Mouse (Mus musculus) midbrain, postnatal 0 days (tissue): Measurements from ENCODE around the gene Tlx1. TPM values are rescaled to one million over a fixed set of nuclear protein-coding genes. Genes with fewer than 3 reads are reported as not detected.

ENCODE experiments used
- ATAC-seq: fragments of 200-750 bp; cut with Nextera tagmentation; 2 replicates; pipeline ENCODE4 v1.8.0; 2017; ENCODE audit warnings: moderate number of reproducible peaks, mild to moderate bottlenecking, moderate TSS enrichment, moderate library complexity; ENCODE audit not compliant: low FRiP score
- DNase-seq: peaks from one replicate; pipeline ENCODE4 v3.0.0-alpha.2; 2015; ENCODE audit warnings: low spot score
- H3K27ac ChIP-seq: fragments of 300-500 bp; sonication (generic); 2 replicates; pipeline ENCODE4 v1.5.1; 2014; ENCODE audit warnings: low read depth, mild to moderate bottlenecking, low read length, mixed read lengths
- H3K27me3 ChIP-seq: fragments of 300-500 bp; sonication (generic); 2 replicates; pipeline ENCODE4 v1.6.1; 2014; ENCODE audit warnings: low read length, control low read depth, mixed read lengths; ENCODE audit not compliant: insufficient read depth
- H3K36me3 ChIP-seq: fragments of 300-500 bp; sonication (generic); 2 replicates; pipeline ENCODE4 v1.6.1; 2014; ENCODE audit warnings: low read length, control low read depth, mixed read lengths; ENCODE audit not compliant: insufficient read depth
- H3K4me1 ChIP-seq: fragments of 300-500 bp; sonication (generic); 2 replicates; pipeline ENCODE4 v1.6.1; 2014; ENCODE audit warnings: mild to moderate bottlenecking, control low read depth, antibody characterized with exemption, low read length, mixed read lengths; ENCODE audit not compliant: insufficient read depth
- H3K4me2 ChIP-seq: fragments of 300-500 bp; sonication (generic); 2 replicates; pipeline ENCODE4 v1.6.1; 2014; ENCODE audit warnings: low read depth, mild to moderate bottlenecking, low read length, mixed read lengths; ENCODE audit not compliant: poor library complexity, severe bottlenecking
- H3K4me3 ChIP-seq: fragments of 300-500 bp; sonication (generic); 2 replicates; pipeline ENCODE4 v1.5.1; 2014; ENCODE audit warnings: low read depth, mild to moderate bottlenecking, low read length, moderate library complexity
- H3K9ac ChIP-seq: fragments of 300-500 bp; sonication (generic); replicated peaks from 2 replicates; pipeline ENCODE4 v1.6.1; 2014; ENCODE audit warnings: mild to moderate bottlenecking, low read length, moderate library complexity, mixed read lengths; ENCODE audit not compliant: poor library complexity, severe bottlenecking
- H3K9me3 ChIP-seq: fragments of 300-500 bp; sonication (generic); 2 replicates; pipeline ENCODE4 v1.6.1; 2016; ENCODE audit warnings: low read length, control low read depth
- CTCF ChIP-seq: IDR thresholded peaks from 2 replicates; pipeline ENCODE4 v1.5.1; 2016; ENCODE audit warnings: antibody characterized with exemption, mild to moderate bottlenecking
- WGBS: fragments of 180-500 bp; shearing (Covaris S2); extraction: QIAGEN DNeasy Blood & Tissue Kit; methylation state at CpG from one replicate; pipeline ENCODE4 v1.1.7; 2014; 5-methylcytosine and 5-hydroxymethylcytosine counted together
- polyA plus RNA-seq: library from polyadenylated mRNA; unstranded; fragments of >200 nt; fragmentation: Nextera tagmentation; extraction: Ambion mirVana; gene quantifications from 2 replicates; pipeline ENCODE4 v1.2.1, GENCODE M21; 2015
- total RNA-seq: library from RNA; depleted of rRNA; stranded (reverse); fragments of >200 nt; gene quantifications from 2 replicates; pipeline ENCODE4 v1.2.3, GENCODE M21; 2014

Tlx1 gene
- total and polyA plus RNA-seq, 2 experiments from 2014 or later = not detected

GRCm38 (mm10) chr19:45151361-45152182 is 1.1 kb downstream of the Tlx1 start:
- DNase-seq (no peak), ATAC-seq (no peak)
- Histone ChIP-seq H3K27ac (no peak overlapping the region), H3K4me3 (no peak overlapping the region; the same call in 1 of the 2 replicates), H3K9ac (no peak overlapping the region), H3K27me3 (peaks cover 91% of the 10 kb centered on the region), H3K4me2 (no peak overlapping the region), H3K9me3 (no peaks in the 10 kb centered on the region), H3K4me1 (peaks cover 5% of the 10 kb centered on the region; the same call in 1 of the 2 replicates), H3K36me3 (no peaks in the 10 kb centered on the region)
- under 1% methylated on average over 35 of the region's 36 CpGs for WGBS
- no peak for TF ChIP-seq CTCF

- no peak overlapping the region for H3K27ac ChIP-seq
- no peak for TF ChIP-seq CTCF
- H3K4me2 ChIP-seq = no peak overlapping the region
- ATAC-seq (no peak), DNase-seq (no peak)
- peaks cover 91% of the 10 kb centered on the region for H3K27me3 ChIP-seq
- H3K9me3 ChIP-seq = no peaks in the 10 kb centered on the region
- H3K4me3 ChIP-seq = no peak overlapping the region
- 3% methylated on average over 8 of the region's 8 CpGs for WGBS
- peaks cover 5% of the 10 kb centered on the region; the same call in 1 of the 2 replicates for H3K4me1 ChIP-seq
- H3K9ac ChIP-seq = no peak overlapping the region
- no peaks in the 10 kb centered on the region for H3K36me3 ChIP-seq
These were observed 1.7 kb downstream of the Tlx1 start for GRCm38 (mm10) chr19:45152183-45152650.

GRCm38 (mm10) chr19:45153311-45154058 is 3.0 kb downstream of the Tlx1 start:
- peaks cover 89% of the 10 kb centered on the region for H3K27me3 ChIP-seq
- no peak overlapping the region for H3K27ac ChIP-seq
- H3K9ac ChIP-seq = no peak overlapping the region
- H3K4me2 ChIP-seq = no peak overlapping the region
- TF ChIP-seq CTCF = no peak
- H3K36me3 ChIP-seq = no peaks in the 10 kb centered on the region
- H3K4me3 ChIP-seq = no peak overlapping the region
- no peaks in the 10 kb centered on the region for H3K9me3 ChIP-seq
- DNase-seq (no peak), ATAC-seq (no peak)
- under 1% methylated on average over 44 of the region's 44 CpGs for WGBS
- H3K4me1 ChIP-seq = peaks cover 5% of the 10 kb centered on the region; the same call in 1 of the 2 replicates

- under 1% methylated on average over 24 of the region's 24 CpGs for WGBS
- H3K27ac ChIP-seq = no peak overlapping the region
- peaks cover 89% of the 10 kb centered on the region for H3K27me3 ChIP-seq
- TF ChIP-seq CTCF = no peak
- no peak for ATAC-seq
- no peaks in the 10 kb centered on the region for H3K9me3 ChIP-seq
- H3K36me3 ChIP-seq = no peaks in the 10 kb centered on the region
- DNase-seq = no peak
- no peak overlapping the region for H3K9ac ChIP-seq
- no peak overlapping the region for H3K4me2 ChIP-seq
- H3K4me1 ChIP-seq = peaks cover 5% of the 10 kb centered on the region; the same call in 1 of the 2 replicates
- H3K4me3 ChIP-seq = no peak overlapping the region
These were observed 3.5 kb downstream of the Tlx1 start for GRCm38 (mm10) chr19:45154059-45154386.

GRCm38 (mm10) chr19:45154521-45154920 is 4.0 kb downstream of the Tlx1 start:
- Histone ChIP-seq H3K27ac (no peak overlapping the region), H3K4me2 (no peak overlapping the region), H3K27me3 (peaks cover 90% of the 10 kb centered on the region), H3K9me3 (no peaks in the 10 kb centered on the region), H3K9ac (no peak overlapping the region), H3K36me3 (no peaks in the 10 kb centered on the region), H3K4me1 (peaks cover 5% of the 10 kb centered on the region; the same call in 1 of the 2 replicates), H3K4me3 (no peak overlapping the region)
- no peak for DNase-seq
- TF ChIP-seq CTCF = no peak
- ATAC-seq = no peak
- WGBS = 1% methylated on average over 18 of the region's 18 CpGs
